Mouse (Mus musculus): ENCODE results near the gene Amigo2.

Amigo2 gene

GRCm38 (mm10) chr15:97266236-97266845, 19.3 kb upstream of the Amigo2 start:
- no peak for DNase-seq

DNA sequence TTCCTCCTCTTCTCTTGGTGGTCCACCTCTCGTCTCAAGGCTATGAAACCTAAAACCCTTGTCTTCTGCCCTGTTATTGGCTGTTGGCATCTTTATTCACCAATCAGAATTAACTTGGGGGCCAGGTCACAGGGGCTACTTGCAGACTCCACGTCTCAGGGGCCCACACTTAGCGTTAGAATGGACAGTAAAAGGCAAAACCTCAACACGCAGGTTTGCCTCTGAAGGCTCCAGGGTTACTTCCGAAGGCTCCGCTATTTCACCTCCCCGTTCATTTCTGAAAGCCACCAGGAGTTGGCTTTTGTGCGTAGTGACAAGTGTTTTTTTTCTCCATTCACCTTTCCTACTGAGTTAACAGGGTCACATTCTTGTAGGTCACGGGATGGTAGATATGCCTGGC, 15.2 kb upstream of the Amigo2 start:
- no peak for DNase-seq

DNA sequence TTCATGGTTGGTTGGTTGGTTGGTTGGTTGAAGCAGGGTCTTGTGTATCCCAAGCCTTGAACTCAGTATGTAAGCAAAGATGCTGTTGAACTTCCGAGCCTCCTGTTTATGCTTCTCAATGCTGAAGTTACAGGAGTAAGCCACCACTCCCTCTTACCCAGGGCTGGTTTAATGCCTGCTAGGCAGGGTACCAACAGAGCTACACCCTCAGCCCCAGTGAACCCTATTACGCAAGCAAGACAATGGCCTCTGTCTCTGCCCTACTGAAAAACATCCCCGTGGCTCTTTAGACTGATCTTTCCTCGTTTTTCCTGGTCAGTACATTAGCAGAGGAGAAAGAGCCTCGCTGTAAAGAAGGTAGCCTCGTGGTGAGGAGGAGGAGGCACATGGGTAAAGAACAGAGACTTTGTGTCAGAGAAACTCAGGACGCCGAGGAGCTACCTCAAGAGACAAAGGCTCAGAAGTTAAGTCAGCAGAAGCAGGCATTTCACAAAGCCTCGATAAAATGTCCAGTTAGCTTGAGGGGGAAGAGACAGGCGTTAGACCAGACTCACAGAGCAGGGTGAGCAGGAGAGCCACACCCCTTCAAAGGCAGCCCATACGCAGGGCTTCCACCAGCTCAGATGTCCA, 13.0 kb upstream of the Amigo2 start:
- DNase-seq = no peak

- DNase-seq = peak; percentile 25
Observed at GRCm38 (mm10) chr15:97259300-97259699, 12.2 kb upstream of the Amigo2 start.

DNA sequence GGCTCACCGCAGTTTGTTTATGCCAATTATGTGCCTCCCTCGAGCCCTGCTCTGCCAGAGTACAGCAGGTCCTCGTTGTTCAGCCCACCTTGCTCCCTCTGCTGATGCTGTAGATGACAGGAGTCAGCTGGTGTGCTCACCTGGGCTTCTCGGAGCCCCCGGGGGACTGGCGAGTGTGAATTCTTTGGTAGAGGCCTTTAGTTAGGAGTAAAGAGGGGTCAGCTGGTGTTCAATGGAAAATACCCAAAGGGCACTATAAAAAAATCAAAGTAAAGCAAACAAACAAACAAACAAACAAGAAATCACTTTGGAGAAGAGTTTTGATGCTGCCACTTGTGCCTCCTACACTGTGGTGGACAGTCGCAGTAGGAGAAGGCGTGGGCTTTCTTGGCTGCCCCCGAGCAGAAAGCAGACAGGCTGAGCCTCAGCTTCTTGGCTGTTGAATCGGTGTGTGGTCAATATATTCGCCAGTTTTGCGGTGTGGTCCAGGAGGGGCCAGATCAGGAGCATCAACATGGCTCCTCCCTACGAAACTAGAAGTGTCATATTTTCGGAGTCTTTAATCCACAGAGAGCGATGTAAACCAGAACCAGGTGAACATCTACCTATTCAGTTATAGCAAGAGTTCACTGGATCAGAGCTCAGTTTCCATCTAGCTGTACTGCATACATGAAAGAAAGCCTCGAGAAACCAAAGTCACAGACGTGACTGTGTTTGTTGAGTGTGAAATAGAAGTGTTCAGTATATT, 11.6 kb upstream of the Amigo2 start:
- no peak for DNase-seq

DNA sequence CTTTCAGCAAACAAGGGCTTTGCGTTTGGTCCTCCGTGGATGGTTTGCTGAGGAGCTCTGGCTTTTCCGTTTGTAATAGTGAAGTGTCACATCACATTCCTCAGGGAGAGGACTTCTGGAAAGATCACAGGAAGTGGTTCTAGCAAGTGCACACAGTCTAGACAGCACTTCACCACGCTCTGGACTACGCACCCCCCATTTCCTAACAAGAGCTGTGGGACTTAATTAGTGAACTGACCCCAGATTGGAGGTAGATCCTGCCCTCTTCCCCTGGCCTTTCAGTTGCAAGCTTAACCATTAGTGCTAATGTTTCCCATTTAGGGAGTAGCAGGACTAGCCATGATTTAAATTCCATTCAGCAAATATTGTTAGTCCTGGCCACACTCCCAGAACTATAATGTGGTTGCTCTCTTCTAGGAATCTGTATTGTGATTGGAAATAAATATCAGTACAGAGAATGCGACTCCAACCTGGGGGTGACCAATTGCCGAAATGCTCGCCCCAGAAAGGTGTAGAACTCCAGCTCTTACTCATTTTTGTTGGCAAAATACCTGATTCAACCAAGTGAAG, 10.2 kb upstream of the Amigo2 start:
- no peak for DNase-seq

- DNase-seq = no peak
Observed at GRCm38 (mm10) chr15:97256411-97256810, 9.3 kb upstream of the Amigo2 start.

- no peak for DNase-seq
Observed at GRCm38 (mm10) chr15:97255800-97256199, 8.7 kb upstream of the Amigo2 start.

DNA sequence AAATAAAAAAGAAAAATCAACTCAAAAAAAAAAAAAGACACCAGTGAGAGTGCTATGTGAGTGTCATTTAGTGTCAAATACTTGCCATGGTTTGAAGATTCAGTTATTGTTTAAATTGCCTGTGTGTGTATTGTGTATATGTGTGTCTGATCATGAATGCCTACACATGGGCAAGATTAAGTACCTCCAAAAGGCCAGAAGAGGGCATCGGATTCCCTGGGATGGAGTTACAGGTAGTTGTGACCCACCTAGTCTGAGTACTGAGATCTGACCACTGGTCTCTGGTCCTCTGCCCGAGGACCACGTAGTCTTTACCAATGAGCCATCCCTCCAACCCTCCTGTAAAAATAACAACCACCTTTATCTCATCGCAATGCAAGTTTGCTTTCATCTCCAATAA, 7.3 kb upstream of the Amigo2 start:
- no peak for DNase-seq

- no peak for DNase-seq
Observed at GRCm38 (mm10) chr15:97252493-97253034, 5.5 kb upstream of the Amigo2 start.

DNA sequence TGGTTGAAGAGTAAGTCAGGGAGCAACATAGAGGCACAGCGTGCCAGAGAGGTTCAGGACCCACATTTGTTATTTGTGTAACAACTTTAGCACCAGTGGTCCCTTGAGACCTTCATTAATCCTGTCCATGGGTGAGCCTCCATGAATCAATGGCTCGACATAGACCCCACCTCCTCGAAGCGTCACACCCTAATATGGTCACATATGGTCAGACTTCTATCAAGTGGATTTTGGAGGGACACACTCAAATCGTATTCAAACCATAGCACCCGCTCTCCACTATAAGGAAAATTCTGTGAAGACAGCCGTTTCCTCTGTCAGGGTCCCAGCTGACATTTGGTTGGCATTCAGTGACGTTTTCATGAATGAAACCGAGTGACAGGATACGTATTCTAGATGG, 2.2 kb upstream of the Amigo2 start:
- DNase-seq = no peak

- peak; percentile 65 for DNase-seq
Observed at GRCm38 (mm10) chr15:97248296-97248695, 1.2 kb upstream of the Amigo2 start.

DNA sequence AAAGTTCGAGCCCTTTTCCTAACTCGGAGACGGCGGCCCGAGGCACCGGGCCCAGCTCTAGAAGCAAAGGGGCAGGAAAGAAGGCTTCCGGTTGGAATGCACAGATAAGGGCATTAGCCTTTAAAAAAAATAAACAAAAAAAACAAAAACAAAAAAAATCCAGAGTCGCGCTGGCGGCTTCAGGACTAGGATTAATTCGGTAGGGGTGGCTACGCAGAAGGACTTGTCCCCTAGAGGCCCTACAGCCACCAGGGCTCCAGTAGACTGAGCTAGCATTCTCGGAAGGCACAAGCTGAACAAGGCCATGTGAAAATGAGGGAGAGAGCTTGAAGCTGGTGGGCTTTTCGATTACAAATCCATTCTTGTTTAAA, 689 bp upstream of the Amigo2 start:
- DNase-seq = peak; percentile 53

DNA sequence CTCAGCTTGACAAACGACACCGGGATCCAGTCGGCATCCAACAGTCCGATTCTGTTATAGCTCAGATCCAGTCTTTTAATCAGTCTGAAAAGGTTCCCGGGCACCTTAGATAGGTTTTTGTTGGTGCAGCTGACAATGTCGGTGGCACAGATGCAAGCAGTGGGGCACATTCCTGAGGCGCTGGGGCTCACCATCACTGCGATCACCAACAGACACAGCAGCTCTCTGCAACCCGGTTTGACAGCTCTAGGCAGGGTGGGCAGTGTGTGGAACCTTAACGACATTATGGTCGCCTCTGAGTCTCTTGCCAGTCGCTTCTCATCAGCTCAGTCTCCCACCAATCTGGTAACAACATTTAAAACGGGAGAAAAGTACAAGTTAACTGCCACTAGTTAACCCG, 831 bp downstream of the Amigo2 start:
- DNase-seq = no peak

DNA sequence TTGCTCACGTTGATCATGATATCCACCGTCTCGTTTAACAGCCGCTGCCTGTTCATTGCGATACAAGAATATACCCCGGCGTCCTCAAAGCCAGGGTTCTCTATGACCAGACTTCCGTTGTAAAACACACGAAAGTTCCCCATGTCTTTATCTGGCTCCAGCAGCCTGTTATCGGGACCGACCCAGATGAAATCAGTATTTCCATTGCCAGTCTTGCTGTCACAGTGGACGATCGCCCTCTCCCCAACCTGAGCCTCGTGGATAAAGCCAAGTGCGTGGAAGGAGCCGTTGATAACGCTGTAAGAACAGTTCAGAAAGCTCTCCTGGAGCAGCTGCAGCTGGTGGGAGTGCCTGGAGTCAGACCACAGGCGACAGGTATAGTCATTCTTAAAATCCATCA, 1.7 kb downstream of the Amigo2 start:
- no peak for DNase-seq

DNA sequence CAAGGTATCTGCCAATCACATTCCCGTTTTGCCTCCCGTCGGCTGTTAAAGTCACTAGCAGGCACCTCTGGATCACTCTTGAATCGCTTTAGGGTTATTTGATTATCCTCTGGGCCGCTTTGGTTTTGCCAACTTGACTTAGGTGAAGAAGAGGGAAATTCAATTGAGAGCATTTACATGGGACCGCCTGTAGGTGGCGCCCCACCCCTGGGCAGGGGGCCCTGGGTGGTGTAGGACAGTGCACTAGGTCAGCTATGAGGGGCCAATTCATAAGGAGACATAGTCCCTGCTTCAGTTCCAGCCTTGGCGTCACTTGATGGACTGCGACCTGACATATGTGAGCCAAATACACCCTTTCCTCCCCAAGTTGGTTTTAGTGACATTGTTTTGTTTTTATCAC, 10.1 kb downstream of the Amigo2 start:
- peak; percentile 35 for DNase-seq

DNA sequence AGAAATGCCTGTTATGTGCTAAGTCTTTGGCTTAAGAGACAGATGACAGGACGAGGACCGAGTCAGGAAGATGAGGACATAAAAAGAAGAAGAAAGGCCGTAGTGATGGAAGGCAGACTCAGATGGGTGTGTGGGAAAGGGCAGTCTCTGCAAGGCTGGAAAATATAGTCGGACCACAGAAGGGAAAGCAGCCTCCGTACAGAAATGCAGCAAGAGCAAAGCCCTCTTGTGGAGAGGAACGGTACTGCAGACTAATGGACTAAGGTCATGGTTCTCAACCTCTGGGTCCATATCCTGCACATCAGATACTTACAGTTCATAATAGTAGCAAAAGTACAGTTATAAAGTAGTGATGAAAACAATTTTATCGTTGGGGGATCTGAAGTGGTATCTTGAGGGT, 11.9 kb downstream of the Amigo2 start:
- peak; percentile 88 for DNase-seq

DNA sequence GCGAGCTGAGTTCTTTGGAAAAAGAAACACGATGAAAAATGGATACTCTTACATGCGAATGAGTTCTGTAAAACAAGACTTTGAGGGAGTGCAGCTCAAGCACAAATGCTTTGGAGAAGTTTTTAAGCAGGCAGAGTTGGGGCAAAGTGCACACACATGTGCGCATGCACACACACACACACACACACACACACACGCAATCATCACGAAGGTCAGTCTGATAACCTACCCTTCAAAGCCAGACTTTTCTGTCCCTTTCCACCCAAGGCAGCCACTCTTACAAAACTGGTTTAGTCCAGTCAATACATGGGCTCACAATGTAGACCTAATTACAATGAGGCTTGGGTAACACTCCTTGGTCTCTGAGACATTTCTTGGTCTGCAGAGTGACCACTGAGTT, 13.0 kb downstream of the Amigo2 start:
- no peak for DNase-seq

DNA sequence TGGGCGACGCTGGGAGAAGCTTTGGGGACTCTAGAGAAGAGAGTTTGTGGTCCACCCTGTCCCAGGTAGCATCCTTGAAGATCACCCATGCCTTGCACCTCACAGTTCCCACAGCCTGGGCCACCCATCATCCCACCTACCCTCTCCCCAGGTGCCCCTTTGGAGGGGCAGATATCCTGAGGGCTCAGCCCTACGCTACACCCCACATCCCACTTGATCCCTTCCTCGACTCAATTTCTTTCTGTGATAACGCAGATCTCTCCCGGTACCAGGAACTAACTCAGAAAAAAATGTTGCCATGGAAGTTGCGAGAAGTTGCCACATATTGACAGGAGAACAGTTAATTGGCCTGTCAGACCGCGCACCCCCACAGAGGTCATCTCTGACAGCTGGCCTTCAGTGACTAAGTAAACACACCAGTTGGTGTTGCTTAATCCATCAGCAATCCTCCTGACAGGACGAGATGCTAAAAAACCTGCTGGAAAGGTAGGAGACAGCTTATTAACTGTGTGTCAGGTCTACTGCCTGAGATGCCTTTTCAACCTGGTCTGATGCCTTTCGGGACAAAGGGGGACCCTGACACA, 17.5 kb downstream of the Amigo2 start:
- no peak for DNase-seq

GRCm38 (mm10) chr15:97224003-97224402, 23.1 kb downstream of the Amigo2 start:
- DNase-seq = no peak

- DNase-seq = no peak
Observed at GRCm38 (mm10) chr15:97223431-97223830, 23.7 kb downstream of the Amigo2 start.

DNA sequence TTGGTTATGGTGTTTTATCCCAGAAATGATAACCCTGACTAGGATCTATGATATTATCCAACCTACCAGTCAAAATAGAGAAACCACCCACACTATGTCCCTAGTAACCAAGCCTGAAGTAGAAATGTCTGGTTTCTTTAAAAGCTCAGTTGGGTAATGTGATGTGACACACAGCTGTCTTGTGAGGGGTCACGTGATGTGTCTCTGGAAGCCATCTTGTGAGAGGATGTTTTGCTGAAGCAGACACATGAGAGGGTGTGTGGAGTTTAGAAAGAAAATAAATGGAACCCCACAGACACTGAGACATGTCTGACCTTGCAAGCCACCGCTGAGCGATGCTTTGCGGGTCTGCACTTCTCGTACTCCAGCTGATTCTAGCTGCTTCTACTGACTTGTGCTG, 30.2 kb downstream of the Amigo2 start:
- no peak for DNase-seq
